Mouse (Mus musculus): ENCODE measurements around the gene Wrnip1. TPM values are rescaled to one million over a fixed set of nuclear protein-coding genes. Genes with fewer than 3 reads are reported as not detected.
A peak's percentile ranks its signal among the peaks of the same experiment; 100 is the strongest.

Gene Wrnip1
- polyA plus RNA-seq, 1 experiment from 2014 or later: 19.0 TPM

GRCm38 (mm10) chr13:32833237-32833636 is 31.4 kb downstream of the Wrnip1 start:
- Histone ChIP-seq H3K27ac (ENCODE audit: low read depth, low read length) (no peak overlapping the region), H3K9ac (ENCODE audit: low read depth, low read length) (no peak overlapping the region), H3K4me3 (ENCODE audit: low read length) (no peak overlapping the region), H3K27me3 (ENCODE audit: control insufficient read depth, insufficient read depth, low read length) (no peaks in the 10 kb centered on the region), H3K4me2 (replicated peaks; ENCODE audit: low read depth, low read length) (no peak overlapping the region), H3K9me3 (ENCODE audit: control insufficient read depth, low read length) (no peaks in the 10 kb centered on the region), H3K4me1 (ENCODE audit: control insufficient read depth, insufficient read depth, low read length) (no peaks in the 10 kb centered on the region), H3K36me3 (ENCODE audit: control insufficient read depth, insufficient read depth, low read length) (no peaks in the 10 kb centered on the region)
- ATAC-seq (ENCODE audit: low FRiP score, low TSS enrichment): no peak
- WGBS: 78% methylated on average over 6 of the region's 6 CpGs

GRCm38 (mm10) chr13:32834513-32834912 is 32.7 kb downstream of the Wrnip1 start:
- no peaks in the 10 kb centered on the region for H3K36me3 ChIP-seq (ENCODE audit: control insufficient read depth, insufficient read depth, low read length)
- H3K9ac ChIP-seq (ENCODE audit: low read depth, low read length): no peak overlapping the region
- H3K27me3 ChIP-seq (ENCODE audit: control insufficient read depth, insufficient read depth, low read length): no peaks in the 10 kb centered on the region
- ATAC-seq (ENCODE audit: low FRiP score, low TSS enrichment): no peak
- no peaks in the 10 kb centered on the region for H3K4me1 ChIP-seq (ENCODE audit: control insufficient read depth, insufficient read depth, low read length)
- H3K4me2 ChIP-seq (replicated peaks; ENCODE audit: low read depth, low read length): no peak overlapping the region
- H3K27ac ChIP-seq (ENCODE audit: low read depth, low read length): no peak overlapping the region
- WGBS: 91% methylated on average over 5 of the region's 5 CpGs
- no peak overlapping the region for H3K4me3 ChIP-seq (ENCODE audit: low read length)
- H3K9me3 ChIP-seq (ENCODE audit: control insufficient read depth, low read length): no peaks in the 10 kb centered on the region

- no peaks in the 10 kb centered on the region for H3K4me1 ChIP-seq (ENCODE audit: control insufficient read depth, insufficient read depth, low read length)
- WGBS: 57% methylated on average over 1 of the region's 1 CpGs
- H3K36me3 ChIP-seq (ENCODE audit: control insufficient read depth, insufficient read depth, low read length): no peaks in the 10 kb centered on the region
- no peak for ATAC-seq (ENCODE audit: low FRiP score, low TSS enrichment)
- H3K9ac ChIP-seq (ENCODE audit: low read depth, low read length): no peak overlapping the region
- no peaks in the 10 kb centered on the region for H3K27me3 ChIP-seq (ENCODE audit: control insufficient read depth, insufficient read depth, low read length)
- no peak overlapping the region for H3K4me2 ChIP-seq (replicated peaks; ENCODE audit: low read depth, low read length)
- H3K4me3 ChIP-seq (ENCODE audit: low read length): no peak overlapping the region
- no peaks in the 10 kb centered on the region for H3K9me3 ChIP-seq (ENCODE audit: control insufficient read depth, low read length)
- H3K27ac ChIP-seq (ENCODE audit: low read depth, low read length): no peak overlapping the region
Measured at GRCm38 (mm10) chr13:32839314-32839713, 37.5 kb downstream of the Wrnip1 start.

GRCm38 (mm10) chr13:32841349-32841748 is 39.5 kb downstream of the Wrnip1 start:
- Histone ChIP-seq H3K4me3 (ENCODE audit: low read length) (no peak overlapping the region), H3K4me1 (ENCODE audit: control insufficient read depth, insufficient read depth, low read length) (no peaks in the 10 kb centered on the region), H3K9me3 (ENCODE audit: control insufficient read depth, low read length) (no peaks in the 10 kb centered on the region), H3K36me3 (ENCODE audit: control insufficient read depth, insufficient read depth, low read length) (no peaks in the 10 kb centered on the region), H3K27ac (ENCODE audit: low read depth, low read length) (no peak overlapping the region), H3K4me2 (replicated peaks; ENCODE audit: low read depth, low read length) (no peak overlapping the region), H3K27me3 (ENCODE audit: control insufficient read depth, insufficient read depth, low read length) (no peaks in the 10 kb centered on the region), H3K9ac (ENCODE audit: low read depth, low read length) (no peak overlapping the region)
- WGBS: 83% methylated on average over 3 of the region's 3 CpGs
- ATAC-seq (ENCODE audit: low FRiP score, low TSS enrichment): no peak

GRCm38 (mm10) chr13:32846221-32846620 is 44.4 kb downstream of the Wrnip1 start:
- H3K9me3 ChIP-seq (ENCODE audit: control insufficient read depth, low read length): no peaks in the 10 kb centered on the region
- H3K4me2 ChIP-seq (replicated peaks; ENCODE audit: low read depth, low read length): no peak overlapping the region
- H3K27me3 ChIP-seq (ENCODE audit: control insufficient read depth, insufficient read depth, low read length): no peaks in the 10 kb centered on the region
- H3K4me3 ChIP-seq (ENCODE audit: low read length): no peak overlapping the region
- ATAC-seq (ENCODE audit: low FRiP score, low TSS enrichment): no peak
- no peaks in the 10 kb centered on the region for H3K36me3 ChIP-seq (ENCODE audit: control insufficient read depth, insufficient read depth, low read length)
- H3K27ac ChIP-seq (ENCODE audit: low read depth, low read length): no peak overlapping the region
- H3K9ac ChIP-seq (ENCODE audit: low read depth, low read length): no peak overlapping the region
- H3K4me1 ChIP-seq (ENCODE audit: control insufficient read depth, insufficient read depth, low read length): peaks cover 7% of the 10 kb centered on the region; the same call in 1 of the 2 replicates

- Histone ChIP-seq H3K9ac (ENCODE audit: low read depth, low read length) (no peak overlapping the region), H3K27ac (ENCODE audit: low read depth, low read length) (no peak overlapping the region), H3K27me3 (ENCODE audit: control insufficient read depth, insufficient read depth, low read length) (no peaks in the 10 kb centered on the region), H3K9me3 (ENCODE audit: control insufficient read depth, low read length) (no peaks in the 10 kb centered on the region), H3K4me2 (replicated peaks; ENCODE audit: low read depth, low read length) (no peak overlapping the region), H3K36me3 (ENCODE audit: control insufficient read depth, insufficient read depth, low read length) (no peaks in the 10 kb centered on the region), H3K4me1 (ENCODE audit: control insufficient read depth, insufficient read depth, low read length) (peaks cover 7% of the 10 kb centered on the region; the same call in 1 of the 2 replicates), H3K4me3 (ENCODE audit: low read length) (no peak overlapping the region)
- ATAC-seq (ENCODE audit: low FRiP score, low TSS enrichment): no peak
- 13% methylated on average over 4 of the region's 4 CpGs for WGBS
Measured at GRCm38 (mm10) chr13:32849092-32849491, 47.3 kb downstream of the Wrnip1 start.

- H3K4me3 ChIP-seq (ENCODE audit: low read length): no peak overlapping the region
- no peak overlapping the region for H3K27ac ChIP-seq (ENCODE audit: low read depth, low read length)
- H3K36me3 ChIP-seq (ENCODE audit: control insufficient read depth, insufficient read depth, low read length): no peaks in the 10 kb centered on the region
- no peaks in the 10 kb centered on the region for H3K9me3 ChIP-seq (ENCODE audit: control insufficient read depth, low read length)
- peaks cover 7% of the 10 kb centered on the region; the same call in 1 of the 2 replicates for H3K4me1 ChIP-seq (ENCODE audit: control insufficient read depth, insufficient read depth, low read length)
- no peaks in the 10 kb centered on the region for H3K27me3 ChIP-seq (ENCODE audit: control insufficient read depth, insufficient read depth, low read length)
- peak; percentile 32; the same call in 1 of the 2 replicates for ATAC-seq (ENCODE audit: low FRiP score, low TSS enrichment)
- H3K9ac ChIP-seq (ENCODE audit: low read depth, low read length): no peak overlapping the region
- no peak overlapping the region for H3K4me2 ChIP-seq (replicated peaks; ENCODE audit: low read depth, low read length)
Measured at GRCm38 (mm10) chr13:32849531-32850123, 47.8 kb downstream of the Wrnip1 start.

- H3K4me3 ChIP-seq (ENCODE audit: low read length): no peak overlapping the region
- H3K27me3 ChIP-seq (ENCODE audit: control insufficient read depth, insufficient read depth, low read length): no peaks in the 10 kb centered on the region
- H3K4me1 ChIP-seq (ENCODE audit: control insufficient read depth, insufficient read depth, low read length): peaks cover 7% of the 10 kb centered on the region; the same call in 1 of the 2 replicates
- no peaks in the 10 kb centered on the region for H3K9me3 ChIP-seq (ENCODE audit: control insufficient read depth, low read length)
- no peaks in the 10 kb centered on the region for H3K36me3 ChIP-seq (ENCODE audit: control insufficient read depth, insufficient read depth, low read length)
- 76% methylated on average over 1 of the region's 1 CpGs for WGBS
- no peak overlapping the region for H3K27ac ChIP-seq (ENCODE audit: low read depth, low read length)
- H3K4me2 ChIP-seq (replicated peaks; ENCODE audit: low read depth, low read length): no peak overlapping the region
- ATAC-seq (ENCODE audit: low FRiP score, low TSS enrichment): no peak
- H3K9ac ChIP-seq (ENCODE audit: low read depth, low read length): no peak overlapping the region
Measured at GRCm38 (mm10) chr13:32850156-32850555, 48.3 kb downstream of the Wrnip1 start.

GRCm38 (mm10) chr13:32850668-32851404 is 49.0 kb downstream of the Wrnip1 start, which contains the start of gene Serpinb1a:
Gene Serpinb1a (minus strand): TSS chr13:32851185.
- ATAC-seq (ENCODE audit: low FRiP score, low TSS enrichment): no peak; the same call in 1 of the 2 replicates
- Histone ChIP-seq H3K27me3 (ENCODE audit: control insufficient read depth, insufficient read depth, low read length) (no peaks in the 10 kb centered on the region), H3K9me3 (ENCODE audit: control insufficient read depth, low read length) (no peaks in the 10 kb centered on the region), H3K9ac (ENCODE audit: low read depth, low read length) (no peak within 1 kb of the TSS), H3K4me1 (ENCODE audit: control insufficient read depth, insufficient read depth, low read length) (peaks cover 7% of the 10 kb centered on the region; the same call in 1 of the 2 replicates), H3K27ac (ENCODE audit: low read depth, low read length) (no peak within 1 kb of the TSS), H3K4me3 (ENCODE audit: low read length) (no peak within 1 kb of the TSS), H3K36me3 (ENCODE audit: control insufficient read depth, insufficient read depth, low read length) (no peaks in the 10 kb centered on the region), H3K4me2 (replicated peaks; ENCODE audit: low read depth, low read length) (no peak within 1 kb of the TSS)
- 45% methylated on average over 10 of the region's 10 CpGs for WGBS

Data from kidney, embryonic 14.5 days (tissue).